Mouse (Mus musculus): ENCODE results near the gene Pou2f1.

- no peak for TF ChIP-seq POLR2A (IDR thresholded peaks at IDR 0.05; ENCODE audit: control insufficient read depth, low read depth, low read length)
- TF ChIP-seq CTCF (IDR thresholded peaks at IDR 0.05; ENCODE audit: control insufficient read depth, insufficient read depth, insufficient replicate concordance, low read depth, low read length) = no peak
These were observed 183.3 kb downstream of the Pou2f1 start for GRCm38 (mm10) chr1:165819147-165819546.
